8 mouse cellular contexts compared by ENCODE assay signal in the genomic region with DNA sequence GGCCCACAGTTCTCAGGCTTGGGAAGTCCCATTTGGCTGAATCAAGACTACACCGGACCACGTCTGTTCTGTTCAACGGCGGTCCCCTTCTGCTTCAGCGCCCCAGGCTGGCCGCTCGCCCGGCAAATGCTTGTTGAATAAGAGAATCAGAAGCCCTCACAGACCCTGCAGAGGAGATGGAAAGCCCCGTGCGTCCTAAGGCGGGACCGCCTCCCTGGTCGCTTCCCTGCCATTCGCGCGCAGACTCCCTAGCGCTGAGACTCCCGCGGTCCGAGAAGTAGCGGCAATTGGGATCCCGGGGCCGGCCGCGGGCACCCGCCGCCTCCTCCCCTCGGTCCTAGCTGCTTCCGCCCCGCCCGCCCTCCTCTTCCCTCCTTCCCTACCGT. TPM values are rescaled to one million over a fixed set of nuclear protein-coding genes. Genes with fewer than 3 reads are reported as not detected.
A peak's percentile ranks its signal among the peaks of the same experiment; 100 is the strongest.
DNase-seq lines count a peak whose midpoint lies in the region; ATAC-seq and TF ChIP-seq lines count a peak whose summit lies in the region.

A gene (plus strand): TSS at position 251 of the 386 bp plus-strand sequence.

- peak within 1 kb of the TSS; percentile 88 for H3K4me2 ChIP-seq in embryonic facial prominence, embryonic 15.5 days (replicated peaks)
- peak within 1 kb of the TSS; percentile 91 for H3K4me2 ChIP-seq in heart, embryonic 15.5 days
- peak within 1 kb of the TSS; percentile 85 for H3K4me2 ChIP-seq in neural tube, embryonic 14.5 days (ENCODE audit: low read depth, low read length)

- no peak for TF ChIP-seq CTCF in gastrocnemius, adult 2 months (IDR thresholded peaks at IDR 0.05)
- TF ChIP-seq CTCF in bone marrow, adult 2 months (IDR thresholded peaks at IDR 0.05; ENCODE audit: control insufficient read depth, insufficient read depth, low read length), result 0 out of 2 replicates have a peak, but pooled peaks have one; percentile 1

- peak; percentile 65; the same call in 1 of the 2 replicates for TF ChIP-seq POLR2A in bone marrow, adult 2 months (IDR thresholded peaks at IDR 0.05; ENCODE audit: borderline replicate concordance, control insufficient read depth, low read depth, low read length)

- H3K9ac ChIP-seq in embryonic facial prominence, embryonic 15.5 days, result peak within 1 kb of the TSS; percentile 77
- peak within 1 kb of the TSS; percentile 74 for H3K9ac ChIP-seq in heart, embryonic 15.5 days
- H3K9ac ChIP-seq in neural tube, embryonic 14.5 days (replicated peaks; ENCODE audit: low read depth, low read length), result peak within 1 kb of the TSS; percentile 99

- peak within 1 kb of the TSS; percentile 80 for H3K4me3 ChIP-seq in gastrocnemius, adult 2 months
- peak within 1 kb of the TSS; percentile 67 for H3K4me3 ChIP-seq in bone marrow, adult 2 months (replicated peaks; ENCODE audit: control insufficient read depth, low read depth, low read length)
- peak within 1 kb of the TSS; percentile 70 for H3K4me3 ChIP-seq in embryonic facial prominence, embryonic 15.5 days (replicated peaks)
- peak within 1 kb of the TSS; percentile 67 for H3K4me3 ChIP-seq in heart, embryonic 15.5 days
- peak within 1 kb of the TSS; percentile 92 for H3K4me3 ChIP-seq in neural tube, embryonic 14.5 days (ENCODE audit: low read depth, low read length)

- no peaks in the 10 kb centered on the region for H3K27me3 ChIP-seq in embryonic facial prominence, embryonic 15.5 days
- no peaks in the 10 kb centered on the region for H3K27me3 ChIP-seq in heart, embryonic 15.5 days
- H3K27me3 ChIP-seq in neural tube, embryonic 14.5 days (ENCODE audit: control insufficient read depth, insufficient read depth, low read length), result no peaks in the 10 kb centered on the region

- ATAC-seq in embryonic facial prominence, embryonic 15.5 days (ENCODE audit: insufficient number of reproducible peaks, low FRiP score, low TSS enrichment, low read depth), result peak; percentile 81
- ATAC-seq in heart, embryonic 15.5 days (replicated peaks; ENCODE audit: insufficient number of reproducible peaks, insufficient read depth, low FRiP score, low read depth), result peak; percentile 70
- peak; percentile 76 for ATAC-seq in neural tube, embryonic 14.5 days (ENCODE audit: low read depth)

- peaks cover 13% of the 10 kb centered on the region for H3K36me3 ChIP-seq in embryonic facial prominence, embryonic 15.5 days
- peaks cover 12% of the 10 kb centered on the region; the same call in 1 of the 2 replicates for H3K36me3 ChIP-seq in heart, embryonic 15.5 days
- peaks cover 14% of the 10 kb centered on the region; the same call in 1 of the 2 replicates for H3K36me3 ChIP-seq in neural tube, embryonic 14.5 days (ENCODE audit: control insufficient read depth, insufficient read depth, low read length)

- H3K9me3 ChIP-seq in embryonic facial prominence, embryonic 15.5 days (replicated peaks), result no peaks in the 10 kb centered on the region
- H3K9me3 ChIP-seq in heart, embryonic 15.5 days (replicated peaks), result no peaks in the 10 kb centered on the region
- H3K9me3 ChIP-seq in neural tube, embryonic 14.5 days (ENCODE audit: control insufficient read depth, low read length), result no peaks in the 10 kb centered on the region

- H3K4me1 ChIP-seq in bone marrow, adult 2 months (ENCODE audit: control insufficient read depth, insufficient read depth, low read length), result peaks cover 1% of the 10 kb centered on the region; the same call in 1 of the 2 replicates
- peaks cover 60% of the 10 kb centered on the region for H3K4me1 ChIP-seq in embryonic facial prominence, embryonic 15.5 days
- H3K4me1 ChIP-seq in heart, embryonic 15.5 days (replicated peaks), result peaks cover 49% of the 10 kb centered on the region
- H3K4me1 ChIP-seq in neural tube, embryonic 14.5 days (ENCODE audit: control insufficient read depth, insufficient read depth, low read length), result peaks cover 38% of the 10 kb centered on the region

- WGBS in bone marrow, adult 2 months, result under 1% methylated on average over 31 of the region's 32 CpGs
- under 1% methylated on average over 29 of the region's 32 CpGs for WGBS in embryonic facial prominence, embryonic 15.5 days
- under 1% methylated on average over 32 of the region's 32 CpGs for WGBS in heart, embryonic 15.5 days
- under 1% methylated on average over 31 of the region's 32 CpGs for WGBS in neural tube, embryonic 14.5 days

- peak within 1 kb of the TSS; percentile 67 for H3K27ac ChIP-seq in gastrocnemius, adult 2 months
- H3K27ac ChIP-seq in bone marrow, adult 2 months (ENCODE audit: control insufficient read depth, insufficient read depth, low read depth, low read length, poor library complexity), result peak within 1 kb of the TSS; percentile 83
- H3K27ac ChIP-seq in embryonic facial prominence, embryonic 15.5 days (replicated peaks), result peak within 1 kb of the TSS; percentile 94
- H3K27ac ChIP-seq in heart, embryonic 15.5 days, result peak within 1 kb of the TSS; percentile 80
- H3K27ac ChIP-seq in neural tube, embryonic 14.5 days (ENCODE audit: low read depth, low read length), result peak within 1 kb of the TSS; percentile 97

- intact Hi-C loops in gastrocnemius, adult 2 months (cut with DNase I), result no loop called here

- DNase-seq in gastrocnemius, adult 2 months, result peak; percentile 73
- no peak for DNase-seq in gastrocnemius, adult 18-20 months (ENCODE audit: low spot score)
- peak; percentile 84 to 90 for DNase-seq in kidney, postnatal 4 days
- DNase-seq in lung, adult 18-20 months, result peak; percentile 46 to 53

RNA-seq across cellular contexts. Expression of the gene that starts here (rescaled TPM):
- total RNA-seq in gastrocnemius, adult 2 months (2021), result under 1 TPM; 0.28 to 0.42 TPM
- under 1 TPM; 0.34 to 0.52 TPM for total RNA-seq in gastrocnemius, adult 18-20 months (2021)
- 54.0 and 80.3 TPM in 2 replicates for polyA plus RNA-seq in bone marrow, adult 2 months (2011; ENCODE audit: insufficient read depth, insufficient read length, low replicate concordance, missing spikeins)
- 29.7 and 33.9 TPM in 2 replicates for polyA plus RNA-seq in embryonic facial prominence, embryonic 15.5 days (2015; fragmentation: Nextera tagmentation; extraction: Ambion mirVana)
- 8.0 and 13.2 TPM in 2 replicates for polyA plus RNA-seq in heart, embryonic 15.5 days (2015; fragmentation: Nextera tagmentation; extraction: Ambion mirVana)
- polyA plus RNA-seq in neural tube, embryonic 14.5 days (2014; fragmentation: Nextera tagmentation; extraction: Ambion mirVana), result 131 and 144 TPM in 2 replicates

Comparison
In these comparisons a context has a peak if more than half of its experiments do, and no peak if none do; other contexts are left out.
1. Peak in DNase-seq, H3K4me3 ChIP-seq and H3K27ac ChIP-seq in gastrocnemius, adult 2 months; RNA of the gene not detected or under 1 TPM.